Mouse (Mus musculus) MEL (cell line): ENCODE data around the gene Tmem169.
"Not testable (repeated sequence)": the region's sequence is repeated elsewhere in the genome, so short reads cannot be mapped to it uniquely, and the experiment has no call there.

ENCODE experiments used
- CTCF ChIP-seq, 3 experiments: IDR thresholded peaks in 2 of 3; conservative IDR thresholded peaks in 1 of 3; 2 replicates each; pipeline ENCODE4 v1.5.1; 2011 to 2012; ENCODE audit warnings: low read length in 3 of 3, low read depth in 2 of 3, mild to moderate bottlenecking in 2 of 3, improper control_type of control experiment in 1 of 3, inconsistent platforms in 1 of 3, mixed read lengths in 1 of 3, moderate library complexity in 1 of 3; ENCODE audit not compliant: control insufficient read depth in 1 of 3, insufficient read depth in 1 of 3, poor library complexity in 1 of 3, severe bottlenecking in 1 of 3
- ETS1 ChIP-seq: IDR thresholded peaks from 2 replicates; pipeline ENCODE4 v1.6.1; 2012; ENCODE audit warnings: low read depth, mild to moderate bottlenecking, inconsistent platforms, low read length, improper control_type of control experiment, moderate library complexity
- GABPA ChIP-seq: IDR thresholded peaks from 2 replicates; pipeline ENCODE4 v1.6.1; 2012; ENCODE audit warnings: low read depth, mild to moderate bottlenecking, inconsistent platforms, low read length, improper control_type of control experiment, moderate library complexity
- GATA1 ChIP-seq: IDR thresholded peaks from 2 replicates; pipeline ENCODE4 v1.6.1; 2011; ENCODE audit warnings: low read depth, low read length, improper control_type of control experiment
- MAX ChIP-seq: IDR thresholded peaks from 2 replicates; pipeline ENCODE4 v1.6.1; 2011; ENCODE audit warnings: low read length, improper control_type of control experiment
- MAZ ChIP-seq: IDR thresholded peaks from 2 replicates; pipeline ENCODE4 v1.6.1; 2012; ENCODE audit warnings: low read depth, mild to moderate bottlenecking, inconsistent platforms, low read length, improper control_type of control experiment
- NELFE ChIP-seq: IDR thresholded peaks from 2 replicates; pipeline ENCODE4 v1.6.1; 2011; ENCODE audit warnings: low read depth, low read length, improper control_type of control experiment
- TCF12 ChIP-seq: IDR thresholded peaks from 2 replicates; pipeline ENCODE4 v1.6.1; 2014; ENCODE audit warnings: low read depth, mild to moderate bottlenecking, inconsistent platforms, low read length, improper control_type of control experiment, moderate library complexity
- ZNF384 ChIP-seq: IDR thresholded peaks from 2 replicates; pipeline ENCODE4 v1.6.1; 2012; ENCODE audit warnings: low read depth, mild to moderate bottlenecking, inconsistent platforms, low read length, improper control_type of control experiment

- TF ChIP-seq NELFE; GATA1; MAZ; GABPA; ETS1; CTCF (IDR thresholded peaks at IDR 0.05 in 2 of 3, conservative IDR thresholded peaks at IDR 0.05 in 1 of 3; ENCODE audit: control insufficient read depth in 1 of 3, insufficient read depth in 1 of 3, low read depth in 2 of 3, low read length in 3 of 3, poor library complexity in 1 of 3, severe bottlenecking in 1 of 3); ZNF384; MAX; TCF12: not testable (repeated sequence)
These were observed 45.1 kb upstream of the Tmem169 start for GRCm38 (mm10) chr1:72239113-72239512.
